Mouse (Mus musculus) left cerebral cortex, postnatal 4 days (tissue): ENCODE results near the gene Rassf3. TPM values are rescaled to one million over a fixed set of nuclear protein-coding genes. Genes with fewer than 3 reads are reported as not detected.

Experiments
- DNase-seq: peaks from one replicate; pipeline ENCODE4 v3.0.0-alpha.2; 2022
- intact Hi-C: fragments of 180-260 bp; cut with DNase I; formaldehyde crosslinking; loops from one replicate; pipeline ENCODE4 v1.15.1; 2025
- total RNA-seq, 2 experiments: library from RNA; stranded (reverse); gene quantifications; 2 replicates each; pipeline ENCODE4 v1.2.3; 2021

Gene Rassf3
- total RNA-seq, 2 experiments from 2014 or later: 17.4 to 22.9 TPM

GRCm38 (mm10) chr10:121432041-121432634 lies 44.0 kb downstream of the Rassf3 start:
- intact Hi-C loops: no loop called here
- DNase-seq: peak; percentile 77

GRCm38 (mm10) chr10:121430764-121431540 lies 45.2 kb downstream of the Rassf3 start:
- intact Hi-C loops: no loop called here

GRCm38 (mm10) chr10:121429981-121430682 lies 46.0 kb downstream of the Rassf3 start:
- no peak for DNase-seq
- intact Hi-C loops: no loop called here

More at GRCm38 (mm10) chr10:121430764-121431540, 45.2 kb downstream of the Rassf3 start:
- DNase-seq: peak; percentile 75

- no peak for DNase-seq
- intact Hi-C loops: no loop called here
Observed at GRCm38 (mm10) chr10:121429581-121429980, 46.6 kb downstream of the Rassf3 start.

- intact Hi-C loops: no loop called here
- DNase-seq: no peak
Observed at GRCm38 (mm10) chr10:121429089-121429488, 47.1 kb downstream of the Rassf3 start.

DNA sequence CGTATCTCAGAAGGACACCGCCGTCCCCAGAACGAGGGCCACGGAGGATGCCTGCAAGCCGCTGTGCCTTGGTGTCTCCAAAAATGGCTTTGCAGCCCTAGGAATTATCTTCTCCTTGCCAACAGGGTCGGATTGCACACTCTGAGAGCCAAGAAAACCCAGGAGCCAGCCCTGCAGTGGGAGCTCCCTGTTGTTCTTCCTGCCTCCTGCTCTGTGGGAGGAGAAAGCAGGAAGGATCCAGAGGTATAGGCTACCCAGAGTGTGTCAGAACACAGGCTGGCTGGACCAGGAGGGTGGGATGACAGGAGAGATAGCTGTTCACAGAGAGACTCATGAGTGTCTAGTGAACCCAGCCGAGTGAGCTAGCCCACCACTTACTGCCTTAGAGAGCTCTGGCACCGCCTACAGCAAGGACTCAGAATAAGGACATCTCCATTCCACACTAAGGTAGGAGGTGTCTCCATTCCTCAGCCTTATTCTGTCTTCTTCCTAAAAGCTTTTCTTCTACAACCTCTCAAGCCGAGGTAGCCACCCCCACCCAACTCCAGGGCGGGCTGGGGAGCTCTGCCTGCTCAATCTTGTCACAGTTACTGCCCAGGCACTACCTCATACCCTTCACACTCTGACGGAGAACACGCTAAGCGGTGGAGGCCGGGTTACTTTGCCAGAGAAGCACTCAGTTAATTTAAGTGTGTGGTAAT lies 48.0 kb downstream of the Rassf3 start:
- DNase-seq: no peak
- intact Hi-C loops: no loop called here

GRCm38 (mm10) chr10:121427136-121427535 lies 49.0 kb downstream of the Rassf3 start:
- intact Hi-C loops: no loop called here
- peak; percentile 57 for DNase-seq

DNA sequence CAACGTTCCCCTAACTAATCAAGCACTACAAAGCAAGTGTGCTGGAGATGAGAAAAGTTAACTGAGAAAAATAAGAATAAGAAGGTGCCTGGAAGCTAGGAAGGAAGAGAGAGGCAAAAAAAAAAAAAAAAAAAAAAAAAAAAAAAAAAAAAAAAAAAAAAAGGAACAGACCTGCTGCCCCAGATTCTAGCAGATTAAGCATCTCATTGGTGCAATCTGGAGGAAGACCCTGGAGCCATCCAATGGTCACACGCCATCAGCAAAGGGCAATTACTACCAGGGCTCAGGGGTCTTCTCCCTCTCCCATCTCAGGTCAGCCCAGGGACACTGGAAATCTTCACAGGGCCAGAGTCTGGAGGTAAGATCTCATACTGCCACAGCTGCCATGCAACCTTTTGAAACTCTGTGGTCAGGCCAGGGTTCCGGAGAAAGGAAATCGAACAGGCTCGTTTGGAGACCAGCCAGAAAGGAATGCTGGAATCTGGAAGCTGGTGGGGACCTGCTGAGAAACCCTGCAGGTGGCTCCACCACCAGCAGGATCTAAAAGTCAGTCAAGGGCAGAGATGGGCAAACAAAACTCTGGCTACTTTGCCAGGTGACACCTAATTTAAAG lies 49.6 kb downstream of the Rassf3 start:
- intact Hi-C loops: no loop called here
- no peak for DNase-seq

DNA sequence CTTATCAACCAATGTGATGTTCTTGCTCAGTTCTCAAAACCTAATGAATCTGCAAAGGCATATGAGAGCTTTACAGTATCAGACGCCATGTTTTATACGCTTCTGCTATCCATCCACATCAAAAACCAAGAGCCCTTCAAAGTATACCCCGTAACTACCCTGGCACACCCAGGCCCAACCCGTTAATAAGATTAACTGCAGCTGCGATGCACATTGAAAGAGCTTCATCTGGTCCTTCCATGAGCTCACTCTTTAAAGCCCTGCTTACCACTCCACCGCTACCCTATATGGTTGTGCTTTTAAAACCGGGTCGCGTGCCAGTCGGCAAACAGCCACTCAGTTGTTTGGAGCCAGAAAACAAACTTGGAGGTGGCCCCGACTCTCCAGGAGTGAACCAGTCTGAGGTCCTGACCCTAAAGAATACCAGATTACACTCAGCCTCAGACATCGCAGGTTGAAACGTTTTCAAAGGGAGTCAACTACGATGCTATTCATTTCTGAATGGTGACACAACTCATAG lies 50.6 kb downstream of the Rassf3 start:
- no peak for DNase-seq
- intact Hi-C loops: no loop called here

GRCm38 (mm10) chr10:121425079-121425478 lies 51.1 kb downstream of the Rassf3 start:
- intact Hi-C loops: no loop called here
- DNase-seq: no peak

DNA sequence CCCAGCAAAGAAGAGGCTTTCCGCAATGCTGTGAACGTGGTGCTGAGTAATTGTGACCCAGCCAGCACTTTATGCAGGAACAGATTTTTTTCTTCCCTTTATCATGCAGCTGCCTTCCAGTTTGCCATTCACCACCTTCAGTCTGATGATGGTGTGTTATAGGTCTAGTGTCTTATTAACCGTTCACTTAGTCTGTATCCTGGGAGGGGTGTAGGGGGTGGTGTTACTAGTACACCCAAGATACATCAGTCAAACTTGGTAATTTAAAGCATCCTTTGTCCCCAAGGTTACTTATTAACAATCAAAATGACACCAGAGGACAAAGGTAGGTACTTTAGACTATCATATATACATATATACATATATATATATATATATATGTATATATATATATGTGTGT lies 51.7 kb downstream of the Rassf3 start:
- no peak for DNase-seq
- intact Hi-C loops: no loop called here

GRCm38 (mm10) chr10:121423541-121424349 lies 52.4 kb downstream of the Rassf3 start:
- DNase-seq: peak; percentile 91

GRCm38 (mm10) chr10:121422294-121422693 lies 53.9 kb downstream of the Rassf3 start:
- intact Hi-C loops: no loop called here
- no peak for DNase-seq

More at GRCm38 (mm10) chr10:121423541-121424349, 52.4 kb downstream of the Rassf3 start:
- intact Hi-C loops: no loop called here

DNA sequence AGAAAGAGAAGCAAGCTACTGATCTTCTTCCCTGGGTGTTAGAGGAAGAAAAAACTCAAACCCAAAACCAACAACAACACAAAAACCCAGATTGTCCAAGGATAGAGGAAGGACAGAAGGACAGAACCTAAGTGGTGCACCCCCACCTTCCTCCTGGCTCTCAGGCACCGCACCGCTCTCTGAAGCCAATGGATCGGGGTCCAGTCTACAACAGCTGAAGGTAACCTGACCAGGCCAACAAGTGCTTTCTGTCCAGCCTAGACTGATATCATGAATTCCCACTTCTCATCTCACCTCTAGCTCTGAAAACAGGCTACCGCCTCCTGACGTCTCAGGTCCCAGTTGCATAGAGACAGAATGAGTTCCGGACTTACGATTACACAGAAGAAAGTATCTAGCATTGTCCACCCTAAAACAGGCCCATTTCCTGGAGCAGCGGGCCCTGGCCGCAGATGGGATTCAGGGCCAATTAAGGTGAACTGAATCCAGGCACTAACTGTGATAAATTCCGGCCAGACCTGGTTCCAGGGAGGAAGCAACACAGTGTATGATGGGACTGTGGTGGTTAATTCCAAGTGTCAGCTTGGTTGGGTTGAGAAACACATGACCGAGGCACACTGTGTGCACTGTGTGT lies 54.4 kb downstream of the Rassf3 start:
- intact Hi-C loops: no loop called here
- DNase-seq: no peak

GRCm38 (mm10) chr10:121421023-121421422 lies 55.1 kb downstream of the Rassf3 start:
- DNase-seq: no peak
- intact Hi-C loops: no loop called here

- intact Hi-C loops: no loop called here
- DNase-seq: peak; percentile 79
Observed at GRCm38 (mm10) chr10:121419640-121420470, 56.3 kb downstream of the Rassf3 start.

GRCm38 (mm10) chr10:121418835-121419234 lies 57.3 kb downstream of the Rassf3 start:
- no peak for DNase-seq
- intact Hi-C loops: no loop called here

- intact Hi-C loops: loop anchor here (5.0 kb wide), 1 partner anchor 93 kb away; no protein-coding TSS in a partner anchor
- no peak for DNase-seq
Observed at GRCm38 (mm10) chr10:121414127-121414526, 62.0 kb downstream of the Rassf3 start.
